Mouse (Mus musculus) frontal cortex, postnatal 14 days (tissue): ENCODE results near the gene Oscar.
A peak's percentile ranks its signal among the peaks of the same experiment; 100 is the strongest.

ENCODE experiments used
- DNase-seq, 2 experiments: peaks; one replicate each; pipeline ENCODE4 v3.0.0; 2022; ENCODE audit warnings: low spot score in 2 of 2

The Oscar gene

DNA sequence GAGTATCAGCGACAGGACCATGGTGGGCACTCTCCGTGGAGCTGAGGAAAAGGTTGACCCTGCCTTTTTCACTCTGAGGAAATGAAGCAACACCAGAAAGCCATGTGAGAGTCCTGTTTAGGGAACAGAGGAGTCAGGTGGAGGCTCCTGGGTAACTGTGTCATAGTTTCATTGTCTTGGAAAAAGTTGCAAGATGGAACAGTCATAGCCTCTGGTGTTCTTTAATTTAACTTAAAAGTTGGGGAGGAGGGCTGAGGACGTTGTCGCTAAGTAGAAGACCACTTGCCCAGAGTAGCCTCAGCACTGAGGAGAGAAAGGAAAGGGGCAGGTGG is at the start of gene Oscar:
TSS of gene Oscar (minus strand) at position 101 of the 332 bp plus-strand sequence.
- DNase-seq, result no peak

DNA sequence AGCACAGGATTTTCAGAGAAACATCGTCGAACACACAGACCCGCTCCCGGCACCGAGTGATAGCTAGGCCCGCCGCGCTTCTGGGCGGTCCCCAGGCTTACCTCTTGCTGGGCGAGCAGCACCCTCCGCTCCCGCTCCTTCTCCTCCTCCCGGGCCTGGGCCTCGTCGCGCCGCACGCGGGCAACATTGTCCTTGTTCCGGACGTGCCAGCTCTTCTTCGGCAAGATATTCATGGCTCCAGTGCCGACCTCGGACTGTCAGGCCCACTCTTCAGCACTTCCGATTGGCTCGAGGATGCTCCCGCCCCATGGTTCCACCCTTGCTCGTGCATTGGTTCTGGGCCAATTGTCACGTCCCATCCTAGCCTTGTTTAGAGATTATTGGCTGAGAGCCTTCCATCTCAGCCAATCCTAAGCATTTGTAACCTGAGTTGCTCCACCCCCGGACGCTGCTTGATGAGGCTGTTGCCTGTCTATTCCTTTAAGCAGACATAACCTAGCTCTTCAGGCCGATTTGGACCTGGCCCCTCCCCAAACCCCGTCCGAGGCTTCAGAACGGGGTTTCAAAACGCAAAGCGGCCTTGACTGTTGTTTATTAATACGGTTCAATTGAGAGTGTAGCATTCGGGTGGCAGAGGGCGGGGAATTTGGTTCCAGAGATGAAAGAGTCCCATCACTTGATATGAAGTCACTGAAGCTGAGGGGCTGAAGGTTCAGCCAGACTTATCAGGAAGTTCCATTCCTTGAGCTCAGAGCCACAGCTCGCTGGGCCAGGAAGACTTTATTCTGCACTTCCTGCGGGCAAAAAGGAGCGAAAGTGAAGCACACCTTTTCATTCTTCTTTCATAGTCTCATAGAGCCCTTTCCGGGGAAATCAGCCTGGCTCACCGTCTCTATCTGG is 49.5 kb upstream of the Oscar start, which contains the start of gene Leng1:
TSS of gene Leng1 (minus strand) at position 626 of the 900 bp plus-strand sequence.
- peak; percentile 95 to 96 for DNase-seq

DNA sequence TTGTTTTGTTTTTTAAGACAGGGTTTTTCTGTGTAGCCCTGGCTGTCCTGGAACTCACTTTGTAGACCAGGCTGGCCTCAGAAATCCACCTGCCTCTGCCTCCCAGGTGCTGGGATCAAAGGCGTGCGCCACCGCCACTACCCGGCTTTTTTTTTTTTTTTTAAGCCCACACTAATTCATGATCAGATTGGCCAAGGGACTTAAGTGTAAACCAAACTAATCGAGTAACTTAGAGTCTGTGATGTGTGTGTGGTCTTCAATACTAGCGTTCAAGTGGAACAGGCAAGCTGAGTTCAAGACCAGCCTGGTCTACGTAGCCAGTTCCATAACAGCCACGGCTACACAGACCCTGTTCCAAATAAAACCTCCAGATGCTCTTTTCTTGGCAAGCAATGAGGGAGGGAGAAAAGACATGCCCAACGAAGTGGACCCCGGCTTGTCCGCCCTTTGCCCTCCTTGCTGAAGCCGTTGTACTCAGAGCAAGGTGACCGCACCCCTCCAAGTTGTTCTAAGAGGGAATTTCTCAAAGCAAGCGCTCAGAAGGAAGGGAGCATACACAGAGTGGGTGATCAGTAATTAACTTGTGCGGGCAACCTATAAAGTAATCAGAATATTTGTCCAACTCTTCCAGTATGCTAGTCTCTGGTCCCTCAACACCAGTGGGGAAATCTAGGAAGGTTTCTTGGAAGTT is 48.7 kb upstream of the Oscar start:
- DNase-seq, result no peak

DNA sequence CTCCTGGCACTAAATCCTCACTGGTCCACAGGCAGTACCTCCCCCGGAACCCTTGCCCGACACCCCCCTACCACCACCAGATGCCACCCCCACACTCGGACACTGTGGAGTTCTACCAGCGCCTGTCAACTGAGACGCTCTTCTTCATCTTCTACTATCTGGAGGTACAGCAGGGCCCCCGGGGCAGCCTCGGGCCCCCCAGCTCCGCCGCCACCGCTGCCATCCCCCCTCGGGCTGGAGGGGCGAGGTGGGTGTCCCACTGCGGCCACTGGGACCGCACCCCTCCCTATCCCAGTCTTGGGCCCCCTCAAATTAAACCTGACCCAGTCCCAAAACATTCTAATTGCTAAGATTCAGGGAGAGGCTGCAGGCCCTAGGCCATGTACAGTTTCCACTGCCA is 42.6 kb upstream of the Oscar start:
- DNase-seq, result no peak

DNA sequence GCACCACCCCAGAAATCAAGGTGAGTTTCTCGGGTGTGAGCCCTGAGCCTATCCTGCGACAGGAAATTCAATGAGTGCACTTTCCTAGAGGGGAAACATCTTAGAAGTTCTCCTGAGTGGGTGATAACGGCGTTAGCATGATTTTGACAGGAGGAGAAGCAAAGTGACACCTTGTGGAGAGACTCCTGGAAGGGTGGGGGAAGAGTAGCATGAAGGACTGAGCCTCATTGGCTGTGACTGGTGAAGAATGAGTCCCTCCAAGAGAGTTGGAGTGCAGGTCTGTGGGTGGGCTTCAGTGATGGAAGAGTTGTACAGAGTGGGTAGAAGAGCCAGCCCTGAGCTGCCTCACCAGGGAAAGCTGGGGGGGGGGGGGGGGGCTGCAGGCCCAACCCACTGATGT is 41.0 kb upstream of the Oscar start:
- no peak for DNase-seq

DNA sequence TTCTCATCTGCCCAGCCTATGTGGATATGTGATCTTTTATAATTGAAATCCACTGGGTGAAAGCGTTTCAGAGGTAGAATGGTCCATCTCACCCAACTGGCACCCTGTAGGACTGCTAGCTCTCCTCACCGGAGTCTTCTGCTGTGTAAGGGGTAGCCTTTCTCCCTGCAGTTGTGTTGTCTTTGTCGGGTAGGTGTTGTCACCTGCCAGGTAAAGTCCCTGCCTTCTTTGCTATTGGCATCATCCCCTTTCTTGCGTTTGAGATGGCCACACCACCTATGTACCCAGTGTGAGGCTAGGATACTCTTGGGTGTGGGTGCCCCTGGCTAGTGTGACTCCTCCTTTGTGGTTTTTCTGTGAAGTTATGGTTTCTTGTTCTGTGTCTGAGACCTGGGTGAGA is 30.7 kb upstream of the Oscar start:
- DNase-seq, result no peak

DNA sequence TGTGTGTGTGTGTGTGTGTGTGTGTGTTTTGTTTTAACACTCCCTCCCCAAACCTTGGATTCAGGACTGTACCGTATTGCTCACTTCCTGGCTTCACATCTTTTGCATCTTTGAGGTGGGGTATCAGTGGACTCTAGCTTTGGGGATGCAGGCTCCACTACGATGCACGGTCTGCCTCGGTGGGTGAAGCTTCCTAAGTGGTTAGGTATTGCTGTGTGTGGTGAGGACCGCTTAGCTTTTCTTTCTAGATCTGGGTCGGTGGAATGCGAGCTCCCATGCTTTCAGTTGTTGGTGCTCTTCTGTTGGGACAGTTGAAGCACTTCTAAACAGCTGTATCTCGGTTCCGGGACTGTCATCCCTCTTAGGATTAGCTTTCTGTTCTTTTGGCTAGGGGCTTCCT is 30.2 kb upstream of the Oscar start:
- no peak for DNase-seq

DNA sequence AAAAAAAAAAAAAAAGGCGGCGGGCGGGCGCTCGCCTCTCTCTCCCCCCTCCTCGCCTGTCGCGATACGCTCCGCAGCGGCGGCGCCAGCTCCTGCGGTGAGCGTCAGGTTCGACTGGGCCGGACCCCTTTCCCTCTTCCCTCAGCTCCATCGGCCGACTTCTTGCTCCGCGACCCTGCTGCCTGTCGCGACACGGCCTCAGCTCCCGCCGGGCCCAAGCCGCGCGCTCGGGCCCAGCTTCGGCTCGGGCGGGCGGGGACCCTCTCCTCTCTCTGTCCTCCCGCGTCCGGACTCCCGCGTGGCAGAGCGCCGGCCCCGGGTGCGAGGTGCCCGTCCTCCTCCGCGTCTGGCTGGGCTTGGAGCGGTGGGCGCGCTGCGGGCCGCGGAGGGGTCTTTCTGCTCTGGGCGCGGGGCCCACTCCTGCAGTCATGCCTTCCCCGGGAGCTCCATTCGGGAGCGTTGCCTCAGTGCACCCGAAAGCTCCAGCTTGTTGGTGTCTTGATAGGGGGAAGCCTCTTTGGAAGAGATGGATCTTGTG is 29.6 kb upstream of the Oscar start:
- DNase-seq, result peak in 1 of 2 experiments; percentile 23

DNA sequence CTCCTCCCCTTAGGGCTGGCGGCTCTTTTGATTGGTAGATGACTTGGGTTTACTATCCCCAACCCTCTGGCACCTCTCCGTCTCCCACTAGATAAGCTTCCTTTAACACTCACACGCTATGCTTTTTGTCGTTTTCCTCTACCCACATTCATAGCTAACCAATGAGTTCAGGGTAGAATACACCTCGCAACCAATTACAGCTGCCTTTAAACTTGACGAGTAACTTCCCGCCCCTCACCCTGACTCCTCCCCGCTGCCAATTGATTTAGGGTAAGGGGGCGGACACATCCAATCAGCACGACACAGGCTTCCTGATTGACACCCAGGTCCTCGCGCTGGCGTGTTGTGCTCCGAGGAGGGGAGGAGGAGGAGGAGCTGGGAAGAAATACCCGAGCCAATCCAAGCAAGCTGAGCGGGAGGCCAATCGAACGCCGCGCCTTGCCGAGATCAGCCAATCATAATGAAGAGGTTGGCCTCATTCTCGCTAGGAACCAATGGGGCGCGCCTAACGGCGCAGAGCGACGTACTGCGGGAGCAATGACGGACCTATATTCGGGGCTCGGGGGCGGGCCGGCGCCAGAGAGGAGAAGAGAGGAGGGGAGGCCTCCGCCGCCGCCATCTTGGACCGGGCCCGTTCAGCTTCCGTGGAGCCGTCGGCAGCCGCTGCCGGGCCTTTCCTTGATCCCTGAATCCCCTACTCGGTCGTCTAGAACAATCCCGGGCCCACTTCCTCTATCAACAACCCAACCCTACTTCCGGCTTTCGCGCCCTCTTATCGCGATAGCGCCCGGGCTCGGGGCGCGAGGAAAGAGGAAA is 28.9 kb upstream of the Oscar start, which contains the start of gene Cnot3:
TSS of gene Cnot3 (plus strand) at position 597 of the 816 bp plus-strand sequence.
- DNase-seq, result peak; percentile 98 to 100

DNA sequence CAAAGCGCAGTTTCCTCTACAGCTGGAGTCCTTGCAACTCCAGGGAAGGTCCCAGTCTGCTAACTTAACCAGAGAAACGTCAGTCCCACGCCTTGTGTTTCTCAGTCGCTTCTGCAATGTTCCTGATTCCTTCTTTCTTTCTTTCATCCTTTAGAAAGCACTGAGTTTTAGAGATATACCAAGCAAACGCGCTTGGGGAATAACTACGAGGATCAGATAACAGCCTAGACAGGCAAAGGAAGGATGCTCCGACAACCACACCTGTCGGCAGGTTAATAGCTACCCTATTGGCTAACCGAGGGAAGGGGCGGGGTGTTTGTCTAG is 28.4 kb upstream of the Oscar start:
- DNase-seq, result peak in 1 of 2 experiments; percentile 92

DNA sequence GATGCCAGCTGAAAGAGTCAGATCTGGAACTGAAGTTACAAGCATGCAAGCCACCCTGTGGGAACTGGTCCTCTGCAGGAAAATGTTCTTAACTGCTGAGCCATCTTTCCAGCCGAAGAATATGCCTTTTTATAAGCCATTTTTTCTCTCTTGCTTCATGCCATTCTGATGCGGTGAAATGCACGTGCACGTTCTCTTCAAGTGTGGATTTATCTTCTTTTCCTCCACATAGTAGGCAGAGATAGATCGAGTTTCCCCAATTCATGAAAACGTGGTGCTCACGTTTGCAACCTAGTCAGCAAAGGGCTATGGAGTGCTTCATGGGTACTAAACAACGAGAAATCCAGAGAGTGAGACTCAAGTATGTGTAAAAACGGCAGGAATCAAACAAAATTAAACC is 27.9 kb upstream of the Oscar start:
- DNase-seq, result no peak

DNA sequence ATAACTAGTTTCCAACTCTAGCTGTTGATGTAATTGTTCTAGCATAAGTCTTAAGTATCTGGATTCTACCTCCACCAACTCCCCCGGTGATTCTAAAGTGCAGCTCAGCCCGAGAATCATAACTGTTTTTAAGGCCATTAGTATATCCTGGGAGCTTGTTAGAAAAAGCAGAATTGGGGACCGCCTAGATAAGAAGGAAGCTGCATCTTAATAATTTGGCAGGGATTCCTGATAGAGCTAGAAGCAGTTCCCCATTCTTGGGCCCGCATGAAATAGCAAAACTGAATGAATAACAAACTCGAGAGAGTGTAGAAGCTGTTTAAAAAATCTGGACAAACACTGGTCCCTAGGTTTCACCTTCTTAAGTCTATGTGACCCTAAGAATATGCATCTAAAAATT is 27.5 kb upstream of the Oscar start:
- no peak for DNase-seq

DNA sequence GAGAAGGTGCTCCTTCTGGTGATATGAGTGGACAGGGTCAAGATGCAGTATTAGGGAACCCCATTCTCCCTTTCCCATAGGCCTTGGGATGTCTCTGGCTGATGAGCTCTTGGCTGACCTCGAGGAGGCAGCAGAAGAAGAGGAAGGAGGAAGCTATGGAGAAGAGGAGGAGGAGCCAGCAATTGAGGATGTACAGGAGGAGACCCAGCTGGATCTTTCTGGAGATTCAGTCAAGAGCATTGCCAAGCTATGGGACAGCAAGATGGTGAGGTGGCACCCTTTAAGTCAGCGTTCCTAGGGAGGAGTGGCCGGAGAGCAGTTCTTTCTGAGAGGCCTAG is 14.5 kb upstream of the Oscar start:
- DNase-seq, result no peak

DNA sequence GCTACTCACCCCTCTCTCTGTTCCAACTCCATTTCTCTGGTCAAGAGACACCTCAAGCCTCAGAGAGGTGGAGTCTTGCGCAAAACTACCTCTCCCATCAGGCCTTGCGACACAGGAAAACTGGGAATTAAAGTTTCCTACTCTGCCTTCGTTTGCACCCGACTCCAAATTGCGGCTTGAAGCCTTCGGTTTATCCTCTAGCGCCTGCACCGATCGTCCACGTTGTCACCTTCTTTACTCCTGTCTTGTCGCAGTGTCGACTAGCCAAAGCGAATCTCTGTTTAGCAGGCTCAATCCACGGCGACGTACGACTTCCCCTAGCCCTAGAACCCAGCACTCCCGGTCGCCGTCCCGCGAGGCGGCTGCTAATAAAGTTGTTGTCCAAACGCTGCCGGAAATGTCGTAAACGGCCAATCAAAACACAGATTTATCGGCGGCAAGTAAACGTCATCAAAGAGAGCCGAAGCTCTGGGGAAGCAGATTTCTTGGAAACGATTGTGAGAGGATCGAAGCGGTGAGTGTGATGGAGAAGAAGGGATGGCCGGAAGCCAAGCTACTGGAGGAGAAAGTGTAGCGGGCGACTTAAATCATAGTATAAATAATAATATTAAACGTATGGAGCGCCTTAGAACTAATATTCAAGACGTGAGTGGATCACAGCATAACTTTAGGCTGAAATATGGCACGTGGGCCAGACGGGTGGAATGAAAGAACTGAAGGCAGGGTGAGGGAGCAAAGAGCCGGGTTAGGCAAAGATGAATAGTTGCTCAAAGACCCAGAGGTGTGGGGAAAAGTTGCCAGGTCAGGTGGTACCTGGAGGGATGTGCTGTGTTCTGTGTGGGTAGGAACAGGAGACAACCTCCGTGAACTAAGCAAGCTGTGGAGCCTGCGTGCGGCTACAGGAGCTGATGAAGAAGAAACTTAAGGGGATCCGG is 13.9 kb upstream of the Oscar start, which contains the start of the genes Tfpt and Prpf31:
TSS of gene Tfpt (minus strand) at position 387 of the 935 bp plus-strand sequence.
TSS of gene Prpf31 (plus strand) at position 443 of the 935 bp plus-strand sequence.
- DNase-seq, result peak; percentile 92

DNA sequence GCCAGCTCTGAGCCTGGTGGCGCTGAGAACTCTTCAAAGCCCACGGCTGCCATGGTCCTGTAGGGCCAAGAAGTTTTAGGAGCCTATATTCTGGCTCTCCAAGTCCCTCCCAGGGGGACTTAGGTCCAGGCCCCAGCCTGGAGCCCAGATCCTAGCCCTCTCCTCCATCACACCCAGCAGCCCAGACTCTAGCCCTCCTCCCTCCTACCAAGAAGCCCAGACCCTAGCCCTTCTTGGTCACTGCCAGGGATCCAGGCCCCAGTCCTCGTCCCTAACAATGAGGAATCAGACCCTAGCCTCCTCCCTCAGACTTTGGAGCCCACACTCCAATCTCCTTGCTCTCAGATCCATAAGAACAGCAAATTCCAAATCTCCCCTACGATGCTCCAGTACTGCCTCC is 13.1 kb upstream of the Oscar start:
- no peak for DNase-seq

DNA sequence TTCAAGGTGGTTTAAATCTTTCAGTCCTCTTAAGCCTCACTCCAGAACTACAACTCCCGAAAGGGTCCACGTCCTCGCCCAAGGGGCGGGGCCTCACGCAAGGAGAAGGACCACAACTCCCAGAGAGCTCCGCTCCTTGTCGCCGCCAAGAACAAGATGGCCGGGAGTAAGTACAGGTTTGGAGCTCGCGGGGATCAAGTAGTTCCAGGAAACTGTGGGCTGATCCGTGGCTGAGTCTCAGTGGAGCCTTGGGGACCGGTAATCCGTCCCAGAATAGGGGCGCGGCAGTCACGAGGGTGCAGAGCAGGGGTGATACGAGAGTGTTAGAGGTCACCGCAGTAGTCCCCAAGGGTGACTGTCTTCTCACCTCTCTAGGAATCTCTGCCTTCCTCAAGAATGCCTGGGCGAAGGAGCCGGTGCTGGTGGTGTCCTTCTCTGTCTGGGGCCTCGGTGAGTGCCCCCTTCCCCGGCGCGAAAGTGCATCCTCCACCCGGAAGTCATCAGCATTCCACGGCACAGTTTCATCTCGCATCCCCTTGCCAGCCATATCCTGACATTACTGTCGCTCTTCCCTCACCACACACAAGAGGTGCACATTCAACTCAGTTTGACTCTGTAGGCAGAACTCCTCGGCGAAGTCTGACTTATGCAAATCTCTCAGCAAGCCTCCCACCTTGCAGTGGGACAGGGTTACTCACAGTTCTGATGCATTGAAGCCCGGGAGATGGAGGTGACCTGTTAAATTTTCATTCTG is 1.5 kb upstream of the Oscar start, which contains the start of gene Ndufa3:
TSS of gene Ndufa3 (plus strand) at position 132 of the 754 bp plus-strand sequence.
- peak; percentile 83 to 84 for DNase-seq

DNA sequence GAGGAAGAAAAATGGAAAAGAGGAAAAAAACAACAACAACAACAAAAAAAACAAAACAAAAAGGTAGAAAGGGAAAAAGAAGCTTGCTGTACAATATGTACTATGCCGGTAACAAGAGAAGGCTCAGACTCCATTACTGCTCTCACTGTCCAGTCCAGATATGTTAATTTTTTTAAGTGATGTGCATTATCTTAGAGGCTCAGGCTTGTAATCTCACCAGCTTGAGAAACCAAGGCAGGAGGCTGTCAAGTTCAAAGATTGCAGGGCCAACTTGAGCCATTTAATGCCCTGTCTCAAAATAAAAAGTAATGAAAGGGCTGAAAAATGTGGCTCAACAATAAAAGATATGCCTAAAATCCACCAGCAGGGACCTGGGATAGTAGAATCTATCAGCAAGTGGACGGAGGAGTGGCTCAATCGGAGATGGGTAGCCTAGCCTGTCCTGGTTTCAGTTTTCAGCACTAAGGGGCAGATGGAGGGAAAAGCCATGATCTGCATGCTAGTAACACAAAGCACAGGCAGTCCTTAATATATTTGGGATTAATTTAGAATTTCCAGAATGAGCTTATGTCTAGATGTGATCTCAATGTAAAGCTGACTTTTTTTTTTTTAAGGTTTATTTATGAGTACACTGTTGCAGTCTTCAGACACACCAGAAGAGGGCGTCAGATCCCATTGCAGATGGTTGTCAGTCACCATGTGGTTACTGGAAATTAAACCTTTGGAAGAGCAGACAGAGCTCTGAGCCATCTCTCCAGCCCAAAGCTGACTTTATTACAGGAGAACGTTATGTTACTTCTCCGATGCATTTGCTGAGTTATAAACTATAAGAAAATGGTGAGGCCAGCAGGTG is 658 bp upstream of the Oscar start:
- no peak for DNase-seq

DNA sequence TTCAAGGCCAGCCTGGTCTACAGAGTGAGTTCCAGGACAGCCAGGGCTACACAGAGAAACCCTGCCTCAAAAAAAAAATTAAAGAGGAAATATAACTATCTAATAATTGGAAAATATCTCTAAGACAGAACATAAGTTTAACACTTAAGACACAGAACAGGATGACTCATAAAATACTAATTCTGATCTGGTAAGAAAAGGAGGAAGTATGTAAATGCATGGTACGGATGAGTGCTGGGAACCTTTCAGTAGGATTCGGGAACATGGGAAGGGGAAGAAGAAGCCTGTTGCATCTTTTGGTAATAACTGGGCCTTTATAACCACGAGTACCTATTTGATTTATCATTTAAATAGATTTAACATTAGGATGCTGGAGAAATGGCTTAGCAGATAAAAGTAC is 1.9 kb downstream of the Oscar start:
- no peak for DNase-seq

DNA sequence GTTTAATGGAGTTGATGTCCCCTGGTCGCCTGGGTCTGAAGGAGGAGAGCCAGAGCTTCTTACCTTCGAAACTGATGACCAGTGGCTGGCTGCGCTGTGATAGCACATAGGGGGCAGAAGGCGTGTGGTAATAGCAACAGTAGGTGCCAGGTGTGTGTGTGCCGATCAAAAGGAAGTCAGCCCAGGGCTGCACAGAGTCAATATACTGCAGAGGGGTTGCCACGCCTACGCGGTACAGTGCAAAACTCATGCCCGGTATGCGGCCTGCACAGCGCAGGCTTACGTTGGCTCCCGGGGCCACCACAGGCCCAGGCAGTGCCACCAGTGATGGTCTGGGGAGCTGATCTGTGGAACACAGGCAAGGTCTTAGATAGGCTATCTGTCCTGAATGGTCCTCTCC is 5.0 kb downstream of the Oscar start:
- DNase-seq, result no peak
